Mouse (Mus musculus) 3T3-L1 (cell line): Measurements from ENCODE around the gene Ptprn2.
A peak's percentile ranks its signal among the peaks of the same experiment; 100 is the strongest.

Source experiments
- DNase-seq: peaks from one replicate; pipeline ENCODE4 v3.0.0-alpha.2; 2015; ENCODE audit warnings: low read depth, low spot score

The Ptprn2 gene

GRCm38 (mm10) chr12:117213531-117213930, 728.0 kb downstream of the Ptprn2 start:
- no peak for DNase-seq

GRCm38 (mm10) chr12:117214272-117214671, 728.8 kb downstream of the Ptprn2 start:
- no peak for DNase-seq

- DNase-seq = no peak
These were observed 729.4 kb downstream of the Ptprn2 start for GRCm38 (mm10) chr12:117214919-117215318.

- no peak for DNase-seq
These were observed 736.4 kb downstream of the Ptprn2 start for GRCm38 (mm10) chr12:117221909-117222308.

GRCm38 (mm10) chr12:117224036-117224435, 738.5 kb downstream of the Ptprn2 start:
- DNase-seq = no peak

GRCm38 (mm10) chr12:117227236-117227635, 741.7 kb downstream of the Ptprn2 start:
- no peak for DNase-seq

GRCm38 (mm10) chr12:117229442-117229841, 743.9 kb downstream of the Ptprn2 start:
- DNase-seq = no peak

GRCm38 (mm10) chr12:117230282-117230681, 744.8 kb downstream of the Ptprn2 start:
- DNase-seq = no peak

GRCm38 (mm10) chr12:117231850-117232249, 746.3 kb downstream of the Ptprn2 start:
- no peak for DNase-seq

GRCm38 (mm10) chr12:117235114-117235513, 749.6 kb downstream of the Ptprn2 start:
- no peak for DNase-seq

- no peak for DNase-seq
These were observed 750.7 kb downstream of the Ptprn2 start for GRCm38 (mm10) chr12:117236020-117236734.

- no peak for DNase-seq
These were observed 751.5 kb downstream of the Ptprn2 start for GRCm38 (mm10) chr12:117236981-117237380.

- peak; percentile 4 for DNase-seq
These were observed 754.6 kb downstream of the Ptprn2 start for GRCm38 (mm10) chr12:117239927-117240715.

- no peak for DNase-seq
These were observed 756.7 kb downstream of the Ptprn2 start for GRCm38 (mm10) chr12:117242181-117242580.

- DNase-seq = no peak
These were observed 760.5 kb downstream of the Ptprn2 start for GRCm38 (mm10) chr12:117245885-117246478.

- no peak for DNase-seq
These were observed 764.9 kb downstream of the Ptprn2 start for GRCm38 (mm10) chr12:117250465-117250864.

GRCm38 (mm10) chr12:117251663-117252425, 766.3 kb downstream of the Ptprn2 start:
- DNase-seq = no peak

- no peak for DNase-seq
These were observed 766.9 kb downstream of the Ptprn2 start for GRCm38 (mm10) chr12:117252426-117252779.

- DNase-seq = no peak
These were observed 768.8 kb downstream of the Ptprn2 start for GRCm38 (mm10) chr12:117254356-117254755.

GRCm38 (mm10) chr12:117255325-117255724, 769.8 kb downstream of the Ptprn2 start:
- DNase-seq = no peak

GRCm38 (mm10) chr12:117255776-117256342, 770.3 kb downstream of the Ptprn2 start:
- no peak for DNase-seq

- no peak for DNase-seq
These were observed 771.3 kb downstream of the Ptprn2 start for GRCm38 (mm10) chr12:117256849-117257204.
